Mouse (Mus musculus) liver, embryonic 14.5 days (tissue): ENCODE data around the gene Serhl. TPM values are rescaled to one million over a fixed set of nuclear protein-coding genes. Genes with fewer than 3 reads are reported as not detected.

Experiments used
- ATAC-seq: fragments of 200-750 bp; cut with Nextera tagmentation; 2 replicates; pipeline ENCODE4 v1.8.0; 2017; ENCODE audit warnings: moderate number of reproducible peaks, mild to moderate bottlenecking, moderate library complexity; ENCODE audit not compliant: insufficient read depth
- DNase-seq, 3 experiments: peaks; one replicate each; pipeline ENCODE4 v3.0.0-alpha.2; 2012 to 2013; ENCODE audit warnings: low read depth in 3 of 3, low spot score in 3 of 3
- H3K27ac ChIP-seq: fragments of 300-500 bp; sonication (generic); 2 replicates; pipeline ENCODE4 v1.5.1; 2014; ENCODE audit warnings: moderate library complexity, mild to moderate bottlenecking, control low read depth, inconsistent platforms
- H3K27me3 ChIP-seq: fragments of 300-500 bp; sonication (generic); 2 replicates; pipeline ENCODE4 v1.6.1; 2014; ENCODE audit warnings: mild to moderate bottlenecking, low read length, moderate library complexity; ENCODE audit not compliant: control insufficient read depth, insufficient read depth
- H3K36me3 ChIP-seq: fragments of 300-500 bp; sonication (generic); replicated peaks from 2 replicates; pipeline ENCODE4 v1.6.1; 2014; ENCODE audit warnings: low read depth; ENCODE audit not compliant: control insufficient read depth, insufficient read depth
- H3K4me1 ChIP-seq, 2 experiments: fragments of 200-500 bp in 1 of 2; fragments of 300-500 bp in 1 of 2; sonication (generic) in 1 of 2; replicated peaks; 2 replicates each; pipeline ENCODE4 v1.6.1; 2012 to 2014; ENCODE audit warnings: antibody characterized with exemption in 1 of 2, inconsistent platforms in 1 of 2, low read length in 1 of 2; ENCODE audit not compliant: control insufficient read depth in 2 of 2, insufficient read depth in 2 of 2
- H3K4me2 ChIP-seq: fragments of 300-500 bp; sonication (generic); 2 replicates; pipeline ENCODE4 v1.6.1; 2014; ENCODE audit warnings: low read depth, mild to moderate bottlenecking, control low read depth, moderate library complexity
- H3K4me3 ChIP-seq, 2 experiments: fragments of 200-500 bp in 1 of 2; fragments of 300-500 bp in 1 of 2; sonication (generic) in 1 of 2; 2 replicates each; pipeline ENCODE4 v1.5.1; 2012 to 2014; ENCODE audit warnings: low read depth in 2 of 2, low read length in 2 of 2, mild to moderate bottlenecking in 2 of 2, control low read depth in 1 of 2, inconsistent platforms in 1 of 2, moderate library complexity in 1 of 2; ENCODE audit not compliant: insufficient read depth in 1 of 2
- H3K9ac ChIP-seq: fragments of 300-500 bp; sonication (generic); replicated peaks from 2 replicates; pipeline ENCODE4 v1.6.1; 2014; ENCODE audit warnings: mild to moderate bottlenecking, control low read depth, moderate library complexity
- H3K9me3 ChIP-seq: fragments of 300-500 bp; sonication (generic); 2 replicates; pipeline ENCODE4 v1.6.1; 2016; ENCODE audit warnings: low read length, mixed read lengths; ENCODE audit not compliant: control insufficient read depth
- CTCF ChIP-seq: IDR thresholded peaks from 2 replicates; pipeline ENCODE4 v1.5.1; 2016; ENCODE audit warnings: antibody characterized with exemption, low read depth, control low read depth
- EP300 ChIP-seq: IDR thresholded peaks from 2 replicates; pipeline ENCODE4 v1.6.1; 2016; ENCODE audit warnings: antibody characterized with exemption, low read depth
- WGBS: fragments of 180-500 bp; shearing (Covaris S2); extraction: QIAGEN DNeasy Blood & Tissue Kit; methylation state at CpG from one replicate; pipeline ENCODE4 v1.1.7; 2014; ENCODE audit not compliant: insufficient replicate concordance; 5-methylcytosine and 5-hydroxymethylcytosine counted together
- polyA plus RNA-seq, 2 experiments: library from polyadenylated mRNA; depleted of rRNA in 1 of 2; stranded (reverse) in 1 of 2; unstranded in 1 of 2; fragments of >200 nt; fragmentation: Nextera tagmentation in 1 of 2; extraction: Ambion mirVana in 1 of 2; gene quantifications; 2 replicates each; pipeline versions ENCODE4 v1.2.1 to v1.2.3; 2012 to 2014

The Serhl gene
- polyA plus RNA-seq, 2 experiments: 12.4 to 14.8 TPM

- Histone ChIP-seq H3K9me3 (no peaks in the 10 kb centered on the region), H3K4me1 (peaks cover 0 to 2% of the 10 kb centered on the region in 2 experiments; a peak in 1 of 4 replicates), H3K27me3 (no peaks in the 10 kb centered on the region), H3K36me3 (no peaks in the 10 kb centered on the region; the same call in 1 of the 2 replicates), H3K27ac (no peak overlapping the region), H3K4me2 (no peak overlapping the region), H3K9ac (no peak overlapping the region), H3K4me3 (no peak overlapping the region)
- TF ChIP-seq CTCF (no peak), EP300 (no peak)
- ATAC-seq (no peak), DNase-seq (no peak)
- WGBS: 66% methylated on average over 6 of the region's 6 CpGs
These were observed 22.0 kb downstream of the Serhl start for GRCm38 (mm10) chr15:83111290-83111689.

DNA sequence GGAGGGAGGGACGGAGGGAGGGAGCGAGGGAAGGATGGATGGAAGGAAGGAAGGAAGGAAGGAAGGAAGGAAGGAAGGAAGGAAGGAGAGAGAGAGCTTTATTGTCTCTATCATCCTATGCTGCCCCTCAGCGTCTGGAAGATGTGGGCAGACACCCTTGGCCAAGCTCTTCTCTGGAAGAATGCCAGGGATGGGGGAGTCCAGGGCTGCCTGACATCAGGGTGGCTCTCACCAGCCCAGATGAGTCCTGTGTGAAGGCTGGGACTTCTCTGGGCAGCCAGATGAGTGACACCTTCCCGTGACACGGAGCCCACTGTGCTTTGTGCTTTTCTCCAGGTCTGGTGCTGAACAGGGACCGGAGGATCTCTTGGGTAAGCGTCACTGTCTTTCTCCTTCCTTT is 22.6 kb downstream of the Serhl start:
- DNase-seq (no peak), ATAC-seq (no peak)
- no peak overlapping the region for H3K4me3 ChIP-seq
- H3K4me1 ChIP-seq: peaks cover 0 to 2% of the 10 kb centered on the region in 2 experiments; a peak in 1 of 4 replicates
- H3K27me3 ChIP-seq: no peaks in the 10 kb centered on the region
- TF ChIP-seq CTCF (no peak), EP300 (no peak)
- no peaks in the 10 kb centered on the region for H3K9me3 ChIP-seq
- no peak overlapping the region for H3K9ac ChIP-seq
- H3K36me3 ChIP-seq: peaks cover under 1% of the 10 kb centered on the region; the same call in 1 of the 2 replicates
- no peak overlapping the region for H3K27ac ChIP-seq
- WGBS: 70% methylated on average over 7 of the region's 7 CpGs
- no peak overlapping the region for H3K4me2 ChIP-seq

GRCm38 (mm10) chr15:83112898-83113297 is 23.6 kb downstream of the Serhl start:
- no peak overlapping the region for H3K9ac ChIP-seq
- no peak for DNase-seq

DNA sequence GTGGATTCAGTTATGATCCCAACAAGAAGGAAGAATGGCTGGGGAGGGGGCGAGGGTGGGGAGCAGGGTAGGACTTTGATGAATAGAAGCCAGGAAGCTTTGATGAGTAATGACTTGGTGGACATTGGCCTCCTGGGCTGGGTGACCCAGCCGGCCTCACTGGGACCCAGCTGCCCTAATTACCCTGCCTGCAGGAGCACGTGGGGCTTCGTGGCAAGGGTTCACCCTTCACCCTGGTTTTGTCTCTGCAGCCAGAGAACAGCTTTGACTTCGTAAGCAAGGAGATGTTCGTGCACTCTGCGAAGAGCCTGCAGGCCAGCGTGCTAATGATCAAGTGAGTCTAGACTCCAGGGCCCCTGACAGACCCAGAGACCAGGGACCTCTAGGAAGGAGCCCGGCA is 24.8 kb downstream of the Serhl start:
- H3K4me3 ChIP-seq: no peak overlapping the region
- peaks cover 0 to 2% of the 10 kb centered on the region in 2 experiments; a peak in 1 of 4 replicates for H3K4me1 ChIP-seq
- no peaks in the 10 kb centered on the region for H3K27me3 ChIP-seq
- TF ChIP-seq CTCF: no peak
- TF ChIP-seq EP300: no peak
- H3K27ac ChIP-seq: no peak overlapping the region
- H3K4me2 ChIP-seq: no peak overlapping the region
- no peak overlapping the region for H3K9ac ChIP-seq
- H3K9me3 ChIP-seq: no peaks in the 10 kb centered on the region
- DNase-seq (no peak), ATAC-seq (no peak)
- peaks cover 18% of the 10 kb centered on the region; the same call in 1 of the 2 replicates for H3K36me3 ChIP-seq
- WGBS: 74% methylated on average over 9 of the region's 9 CpGs

More at GRCm38 (mm10) chr15:83112898-83113297, 23.6 kb downstream of the Serhl start:
- peak; percentile 56; the same call in 1 of the 2 replicates for ATAC-seq
- 23% methylated on average over 8 of the region's 11 CpGs for WGBS
- H3K9me3 ChIP-seq: no peaks in the 10 kb centered on the region
- H3K27me3 ChIP-seq: no peaks in the 10 kb centered on the region
- H3K4me1 ChIP-seq: peaks cover 0 to 2% of the 10 kb centered on the region in 2 experiments; a peak in 1 of 4 replicates
- H3K36me3 ChIP-seq: peaks cover 9% of the 10 kb centered on the region; the same call in 1 of the 2 replicates
- no peak for TF ChIP-seq EP300
- TF ChIP-seq CTCF: peak; percentile 80
- H3K4me3 ChIP-seq: no peak overlapping the region
- H3K4me2 ChIP-seq: no peak overlapping the region
- H3K27ac ChIP-seq: no peak overlapping the region

DNA sequence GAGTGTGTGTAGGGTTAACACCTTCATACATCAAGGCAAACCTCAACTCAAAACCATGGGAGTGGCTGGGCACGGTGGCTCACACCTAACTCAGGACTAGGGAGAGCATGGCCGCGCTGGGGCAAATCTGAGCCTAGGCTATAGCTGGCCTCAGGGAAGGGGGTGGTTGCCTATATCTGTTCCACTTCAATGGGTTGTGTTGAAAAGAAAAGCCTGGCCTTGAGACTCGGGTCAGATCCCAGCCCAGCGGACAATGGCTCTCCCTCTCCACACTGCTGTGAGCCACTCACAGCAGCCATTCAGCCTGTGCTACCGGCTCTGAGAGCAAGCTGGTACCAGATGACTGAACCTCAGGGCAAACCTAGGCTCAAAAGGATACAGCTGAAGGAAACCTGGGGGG is 25.8 kb downstream of the Serhl start:
- DNase-seq: no peak

More for the DNA sequence above, 25.8 kb downstream of the Serhl start:
- no peak overlapping the region for H3K9ac ChIP-seq
- H3K9me3 ChIP-seq: no peaks in the 10 kb centered on the region
- no peak overlapping the region for H3K4me3 ChIP-seq
- peaks cover 21% of the 10 kb centered on the region; the same call in 1 of the 2 replicates for H3K36me3 ChIP-seq
- WGBS: 76% methylated on average over 6 of the region's 6 CpGs
- peaks cover 0 to 2% of the 10 kb centered on the region in 2 experiments; a peak in 1 of 4 replicates for H3K4me1 ChIP-seq
- H3K4me2 ChIP-seq: no peak overlapping the region
- no peaks in the 10 kb centered on the region for H3K27me3 ChIP-seq
- H3K27ac ChIP-seq: no peak overlapping the region
- no peak for ATAC-seq
- TF ChIP-seq EP300 (no peak), CTCF (no peak)
